Mouse (Mus musculus) C2C12 (cell line): ENCODE measurements around the gene Tubgcp3. TPM values are rescaled to one million over a fixed set of nuclear protein-coding genes. Genes with fewer than 3 reads are reported as not detected.

Source experiments
- H3K27me3 ChIP-seq: one replicate; pipeline ENCODE4 v1.6.1; 2011; ENCODE audit not compliant: control insufficient read depth, insufficient read depth, insufficient read length
- H3K36me3 ChIP-seq: one replicate; pipeline ENCODE4 v1.6.1; 2011; ENCODE audit not compliant: control insufficient read depth, insufficient read depth
- H3K4me3 ChIP-seq: one replicate; pipeline ENCODE4 v1.5.1; 2011; ENCODE audit warnings: mild to moderate bottlenecking, control low read depth; ENCODE audit not compliant: poor library complexity, insufficient read depth, severe bottlenecking
- H3K79me2 ChIP-seq: one replicate; pipeline ENCODE4 v1.6.1; 2011; ENCODE audit not compliant: control insufficient read depth, insufficient read depth
- H3K79me3 ChIP-seq: one replicate; pipeline ENCODE4 v1.6.1; 2011; ENCODE audit warnings: low read depth, control low read depth
- H3ac ChIP-seq: one replicate; pipeline ENCODE3; 2011; ENCODE audit warnings: low read depth; ENCODE audit not compliant: control insufficient read depth, insufficient read length
- CEBPB ChIP-seq: IDR thresholded peaks from one replicate; pipeline ENCODE4 v1.6.1; 2011; ENCODE audit warnings: low read depth, mild to moderate bottlenecking, control low read depth, moderate library complexity
- CTCF ChIP-seq: IDR thresholded peaks from one replicate; pipeline ENCODE4 v1.5.1; 2011; ENCODE audit not compliant: control insufficient read depth, insufficient read depth, insufficient read length
- FOSL1 ChIP-seq: IDR thresholded peaks from one replicate; pipeline ENCODE4 v1.8.0; 2011; ENCODE audit warnings: mild to moderate bottlenecking, low read length; ENCODE audit not compliant: poor library complexity, insufficient read depth, severe bottlenecking
- MAX ChIP-seq: IDR thresholded peaks from one replicate; pipeline ENCODE4 v1.6.1; 2011; ENCODE audit warnings: mild to moderate bottlenecking, control low read depth
- MYOD1 ChIP-seq: IDR thresholded peaks from one replicate; pipeline ENCODE4 v1.6.1; 2011; ENCODE audit warnings: low read depth; ENCODE audit not compliant: control insufficient read depth, insufficient read length
- MYOG ChIP-seq: IDR thresholded peaks from one replicate; pipeline ENCODE4 v1.6.1; 2011; ENCODE audit not compliant: control insufficient read depth, insufficient read length; ENCODE audit errors: extremely low read depth
- USF1 ChIP-seq: IDR thresholded peaks from one replicate; pipeline ENCODE4 v1.6.1; 2011; ENCODE audit warnings: low read depth, mild to moderate bottlenecking, control low read depth, moderate library complexity
- microRNA-seq: library from miRNA; unstranded; fragments of <30 nt; microRNA quantifications from one replicate; pipeline ENCODE4, GENCODE M21; 2019; ENCODE audit warnings: borderline microRNAs expressed
- polyA plus RNA-seq: library from polyadenylated mRNA; unstranded; fragments of >200 nt; fragmentation: generic; extraction: Trizol; gene quantifications from one replicate; pipeline ENCODE4 v1.2.1, GENCODE M21; 2012; ENCODE audit warnings: missing spikeins

The Tubgcp3 gene
- polyA plus RNA-seq, 1 experiment = 22.0 TPM

- Histone ChIP-seq H3K79me3 (no peaks in the 10 kb centered on the region), H3K79me2 (no peaks in the 10 kb centered on the region), H3K27me3 (peaks cover 4% of the 10 kb centered on the region), H3ac (no peak overlapping the region), H3K36me3 (no peaks in the 10 kb centered on the region), H3K4me3 (no peak overlapping the region)
- TF ChIP-seq MYOG = no peak
- no peak for TF ChIP-seq CTCF
- no peak for TF ChIP-seq FOSL1
- TF ChIP-seq MYOD1 = no peak
- TF ChIP-seq MAX = no peak
- no peak for TF ChIP-seq CEBPB
- no peak for TF ChIP-seq USF1
Observed at GRCm38 (mm10) chr8:12576003-12576402, 96.0 kb downstream of the Tubgcp3 start.

- Histone ChIP-seq H3K27me3 (peaks cover 14% of the 10 kb centered on the region), H3K36me3 (no peaks in the 10 kb centered on the region), H3K4me3 (no peak within 1 kb of the TSS), H3K79me2 (no peaks in the 10 kb centered on the region), H3K79me3 (no peaks in the 10 kb centered on the region), H3ac (no peak within 1 kb of the TSS)
- TF ChIP-seq FOSL1 (no peak), USF1 (no peak), MYOG (no peak)
Observed at GRCm38 (mm10) chr8:12572814-12573534, 99.1 kb downstream of the Tubgcp3 start, which contains the start of gene Spaca7. Spaca7 (plus strand) TSS chr8:12573029.

GRCm38 (mm10) chr8:12566509-12566908, 105.5 kb downstream of the Tubgcp3 start:
- Histone ChIP-seq H3K36me3 (no peaks in the 10 kb centered on the region), H3K79me2 (no peaks in the 10 kb centered on the region), H3ac (no peak overlapping the region), H3K79me3 (no peaks in the 10 kb centered on the region), H3K27me3 (peaks cover 12% of the 10 kb centered on the region), H3K4me3 (no peak overlapping the region)
- no peak for TF ChIP-seq CEBPB
- TF ChIP-seq FOSL1 = no peak
- no peak for TF ChIP-seq MAX
- TF ChIP-seq USF1 = no peak
- no peak for TF ChIP-seq MYOG
- TF ChIP-seq MYOD1 = no peak
- no peak for TF ChIP-seq CTCF

GRCm38 (mm10) chr8:12565488-12565887, 106.6 kb downstream of the Tubgcp3 start:
- Histone ChIP-seq H3ac (no peak overlapping the region), H3K79me2 (no peaks in the 10 kb centered on the region), H3K79me3 (no peaks in the 10 kb centered on the region), H3K4me3 (no peak overlapping the region), H3K27me3 (peaks cover 12% of the 10 kb centered on the region), H3K36me3 (no peaks in the 10 kb centered on the region)
- no peak for TF ChIP-seq MYOG
- TF ChIP-seq CTCF = no peak
- no peak for TF ChIP-seq MAX
- no peak for TF ChIP-seq CEBPB
- TF ChIP-seq USF1 = no peak
- TF ChIP-seq FOSL1 = no peak
- no peak for TF ChIP-seq MYOD1

- TF ChIP-seq USF1 = no peak
- TF ChIP-seq MYOG = no peak
- TF ChIP-seq CTCF = no peak
- TF ChIP-seq MYOD1 = no peak
- TF ChIP-seq MAX = no peak
- no peak for TF ChIP-seq CEBPB
- no peak for TF ChIP-seq FOSL1
- H3K79me3 ChIP-seq = no peaks in the 10 kb centered on the region
- no peak overlapping the region for H3ac ChIP-seq
- no peaks in the 10 kb centered on the region for H3K79me2 ChIP-seq
- H3K27me3 ChIP-seq = peaks cover 8% of the 10 kb centered on the region
- no peaks in the 10 kb centered on the region for H3K36me3 ChIP-seq
- no peak overlapping the region for H3K4me3 ChIP-seq
Observed at GRCm38 (mm10) chr8:12564307-12564706, 107.7 kb downstream of the Tubgcp3 start.

Small RNA genes lying within 50 kb of the gene (microRNA-seq; reads per million reads assigned to microRNA genes)
- not detected for gene Gm26483

Other genes starting within 250 kb of the Tubgcp3 start
- not detected for gene Spaca7, start 99.2 kb downstream of the Tubgcp3 start, polyA plus RNA-seq
- gene Atp11a, start 84.8 kb upstream of the Tubgcp3 start, polyA plus RNA-seq = 16.6 TPM
- gene Mcf2l, start 201.6 kb upstream of the Tubgcp3 start, polyA plus RNA-seq = 1.5 TPM